Mouse (Mus musculus) liver, embryonic 13.5 days (tissue): ENCODE results near the gene Tnip1. TPM values are rescaled to one million over a fixed set of nuclear protein-coding genes. Genes with fewer than 3 reads are reported as not detected.

Experiments
- ATAC-seq: fragments of 200-750 bp; cut with Nextera tagmentation; 2 replicates; pipeline ENCODE4 v1.8.0; 2017; ENCODE audit warnings: low read depth, mild to moderate bottlenecking, moderate number of reproducible peaks, moderate library complexity
- DNase-seq: peaks from one replicate; pipeline ENCODE4 v3.0.0; 2022
- H3K27ac ChIP-seq: fragments of 300-500 bp; sonication (generic); 2 replicates; pipeline ENCODE4 v1.5.1; 2015; ENCODE audit warnings: moderate library complexity, mild to moderate bottlenecking, inconsistent platforms
- H3K27me3 ChIP-seq: fragments of 300-500 bp; sonication (generic); 2 replicates; pipeline ENCODE4 v1.6.1; 2015; ENCODE audit warnings: mild to moderate bottlenecking, inconsistent platforms
- H3K36me3 ChIP-seq: fragments of 300-500 bp; sonication (generic); 2 replicates; pipeline ENCODE4 v1.6.1; 2015; ENCODE audit warnings: mild to moderate bottlenecking, inconsistent platforms
- H3K4me1 ChIP-seq: fragments of 300-500 bp; sonication (generic); replicated peaks from 2 replicates; pipeline ENCODE4 v1.6.1; 2015; ENCODE audit warnings: inconsistent platforms
- H3K4me2 ChIP-seq: fragments of 300-500 bp; sonication (generic); 2 replicates; pipeline ENCODE4 v1.6.1; 2015; ENCODE audit warnings: inconsistent platforms, mild to moderate bottlenecking, moderate library complexity
- H3K4me3 ChIP-seq: fragments of 300-500 bp; sonication (generic); replicated peaks from 2 replicates; pipeline ENCODE4 v1.5.1; 2015; ENCODE audit warnings: mild to moderate bottlenecking, inconsistent platforms
- H3K9ac ChIP-seq: fragments of 300-500 bp; sonication (generic); 2 replicates; pipeline ENCODE4 v1.6.1; 2015; ENCODE audit warnings: mild to moderate bottlenecking, inconsistent platforms
- H3K9me3 ChIP-seq: fragments of 300-500 bp; sonication (generic); replicated peaks from 2 replicates; pipeline ENCODE4 v1.6.1; 2016; ENCODE audit warnings: inconsistent platforms
- WGBS: fragments of 180-500 bp; shearing (Covaris S2); methylation state at CpG from one replicate; pipeline ENCODE4 v1.1.7; 2015; ENCODE audit not compliant: insufficient replicate concordance; 5-methylcytosine and 5-hydroxymethylcytosine counted together
- polyA plus RNA-seq: library from polyadenylated mRNA; unstranded; fragments of >200 nt; fragmentation: Nextera tagmentation; extraction: Ambion mirVana; gene quantifications from 2 replicates; pipeline ENCODE4 v1.2.1, GENCODE M21; 2015

The Tnip1 gene
- polyA plus RNA-seq, 1 experiment from 2014 or later = 5.1 TPM

DNA sequence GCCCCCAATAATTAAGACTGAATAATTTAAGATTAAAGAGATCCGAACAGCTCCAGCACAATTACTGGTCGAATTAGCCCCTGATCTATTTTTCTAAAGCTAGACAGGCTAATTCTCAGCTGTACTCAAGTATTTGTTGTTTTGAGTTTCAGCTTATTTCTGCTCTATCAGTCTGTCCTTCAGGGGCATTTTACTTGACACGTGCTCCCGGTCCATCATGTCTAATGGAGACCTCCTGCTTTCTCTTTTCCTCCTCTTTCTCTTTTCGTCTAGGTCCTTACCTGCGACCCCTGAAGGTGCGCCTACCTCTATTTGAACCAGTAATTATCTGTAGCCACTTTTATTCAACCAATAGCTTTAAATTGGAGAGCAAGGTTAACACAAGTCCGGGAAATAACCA lies 8.0 kb downstream of the Tnip1 start:
- Histone ChIP-seq H3K4me1 (peaks cover 63% of the 10 kb centered on the region), H3K4me3 (peak overlapping the region; percentile 83; the same call in 1 of the 2 replicates), H3K27me3 (no peaks in the 10 kb centered on the region), H3K36me3 (no peaks in the 10 kb centered on the region), H3K27ac (no peak overlapping the region), H3K9ac (0 out of 2 replicates have a peak overlapping the region, but pooled peaks have one; percentile 85), H3K4me2 (peak overlapping the region; percentile 74), H3K9me3 (no peaks in the 10 kb centered on the region)
- ATAC-seq = no peak
- 79% methylated on average over 8 of the region's 8 CpGs for WGBS
- no peak for DNase-seq

DNA sequence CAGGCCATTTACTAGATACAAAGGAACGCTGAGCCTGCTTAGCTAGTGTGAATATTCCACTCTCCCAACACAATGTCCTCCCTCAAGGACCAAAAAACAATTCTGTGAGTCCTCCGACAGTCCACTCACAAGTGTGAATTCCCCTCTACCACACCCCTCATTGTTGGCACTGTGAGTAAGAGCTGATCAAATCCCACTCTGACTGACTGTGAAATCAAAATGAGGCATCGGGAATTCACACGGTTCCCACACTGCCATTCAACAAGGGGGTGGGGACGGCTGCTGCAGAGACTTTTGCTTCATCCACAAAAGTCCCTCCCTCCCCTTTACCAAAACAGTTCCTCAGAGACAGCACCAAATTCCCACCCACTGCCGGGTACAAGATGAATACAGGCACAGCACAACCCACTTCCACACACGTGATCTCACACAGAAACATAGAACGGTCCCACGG lies 8.7 kb downstream of the Tnip1 start:
- no peak for DNase-seq
- peaks cover 62% of the 10 kb centered on the region for H3K4me1 ChIP-seq
- H3K27me3 ChIP-seq = no peaks in the 10 kb centered on the region
- no peaks in the 10 kb centered on the region for H3K36me3 ChIP-seq
- ATAC-seq = no peak
- no peak overlapping the region for H3K27ac ChIP-seq
- no peaks in the 10 kb centered on the region for H3K9me3 ChIP-seq
- WGBS = 67% methylated on average over 9 of the region's 9 CpGs
- no peak overlapping the region for H3K9ac ChIP-seq
- H3K4me3 ChIP-seq = no peak overlapping the region
- peak overlapping the region; percentile 74; the same call in 1 of the 2 replicates for H3K4me2 ChIP-seq

DNA sequence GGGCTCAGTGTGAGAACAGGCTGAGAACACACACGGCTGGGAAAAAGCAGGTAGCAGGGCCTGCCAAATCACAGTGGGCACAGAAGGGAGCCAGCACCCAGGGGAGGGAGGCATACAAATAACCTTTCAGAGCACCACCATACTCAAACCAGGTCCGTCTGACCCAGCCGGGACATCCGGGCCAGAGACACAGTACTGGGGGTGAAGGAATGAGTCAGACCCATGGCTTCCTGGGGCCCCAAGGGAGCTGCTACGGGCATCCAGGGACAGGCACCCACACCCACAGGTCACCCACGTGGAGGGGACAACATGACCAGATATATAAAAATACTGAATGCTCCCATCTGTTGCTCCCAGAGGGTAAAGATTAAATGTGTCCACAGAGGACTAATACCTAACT lies 10.1 kb downstream of the Tnip1 start:
- H3K36me3 ChIP-seq = no peaks in the 10 kb centered on the region
- ATAC-seq (no peak), DNase-seq (no peak)
- 52% methylated on average over 6 of the region's 6 CpGs for WGBS
- peaks cover 49% of the 10 kb centered on the region for H3K4me1 ChIP-seq
- H3K9me3 ChIP-seq = no peaks in the 10 kb centered on the region
- no peak overlapping the region; the same call in 1 of the 2 replicates for H3K27ac ChIP-seq
- no peak overlapping the region for H3K9ac ChIP-seq
- H3K4me3 ChIP-seq = no peak overlapping the region
- no peak overlapping the region for H3K4me2 ChIP-seq
- no peaks in the 10 kb centered on the region for H3K27me3 ChIP-seq

DNA sequence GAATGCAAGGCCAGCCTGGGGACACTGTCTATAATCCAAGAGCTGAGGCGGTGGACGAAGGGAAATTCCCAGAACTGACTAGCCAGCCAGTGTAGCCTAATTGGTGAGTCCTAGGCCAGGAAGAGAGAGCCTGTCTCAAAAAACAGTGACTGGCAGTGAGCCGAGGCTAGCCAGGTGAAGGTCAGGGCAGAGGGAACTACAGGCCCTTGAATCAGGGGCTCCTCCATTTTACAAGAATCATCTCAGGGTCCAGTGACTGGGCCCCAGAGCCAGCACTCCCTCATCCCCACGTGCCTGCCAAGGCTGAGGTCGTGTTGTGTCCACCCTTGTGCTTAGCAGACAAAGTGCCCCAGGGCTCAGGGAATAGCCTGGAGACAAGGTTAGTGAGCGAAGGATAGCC lies 12.0 kb downstream of the Tnip1 start:
- H3K27me3 ChIP-seq = no peaks in the 10 kb centered on the region
- no peak for DNase-seq
- H3K4me1 ChIP-seq = peaks cover 34% of the 10 kb centered on the region
- H3K27ac ChIP-seq = no peak overlapping the region
- no peaks in the 10 kb centered on the region for H3K9me3 ChIP-seq
- no peak overlapping the region for H3K4me3 ChIP-seq
- no peaks in the 10 kb centered on the region; the same call in 1 of the 2 replicates for H3K36me3 ChIP-seq
- ATAC-seq = no peak
- H3K4me2 ChIP-seq = no peak overlapping the region
- H3K9ac ChIP-seq = no peak overlapping the region
- WGBS = 71% methylated on average over 6 of the region's 6 CpGs

DNA sequence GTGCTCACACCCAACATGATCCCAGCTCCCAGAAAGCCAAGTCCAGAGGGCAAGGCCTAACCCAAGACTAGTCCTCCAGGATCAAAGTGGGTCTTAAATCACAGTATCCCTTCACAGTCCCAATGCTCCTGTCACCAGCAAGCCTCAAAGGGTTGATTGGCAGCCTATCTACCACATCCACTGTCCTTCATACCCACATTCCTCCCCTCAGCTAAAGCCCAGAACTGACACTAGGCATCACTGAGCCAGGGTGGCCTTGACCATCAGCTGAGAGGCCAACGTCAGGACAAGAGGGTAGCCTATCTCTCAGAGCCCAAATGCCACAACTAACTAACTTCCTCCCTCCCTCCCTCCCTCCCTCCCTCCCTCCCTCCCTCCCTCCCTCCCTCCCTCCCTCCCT lies 13.0 kb downstream of the Tnip1 start:
- Histone ChIP-seq H3K36me3 (no peaks in the 10 kb centered on the region; the same call in 1 of the 2 replicates), H3K4me2 (no peak overlapping the region), H3K9ac (no peak overlapping the region), H3K9me3 (no peaks in the 10 kb centered on the region), H3K27me3 (no peaks in the 10 kb centered on the region), H3K27ac (no peak overlapping the region), H3K4me3 (no peak overlapping the region), H3K4me1 (peaks cover 26% of the 10 kb centered on the region)
- 8% methylated on average over 1 of the region's 1 CpGs for WGBS
- DNase-seq (no peak), ATAC-seq (no peak)

DNA sequence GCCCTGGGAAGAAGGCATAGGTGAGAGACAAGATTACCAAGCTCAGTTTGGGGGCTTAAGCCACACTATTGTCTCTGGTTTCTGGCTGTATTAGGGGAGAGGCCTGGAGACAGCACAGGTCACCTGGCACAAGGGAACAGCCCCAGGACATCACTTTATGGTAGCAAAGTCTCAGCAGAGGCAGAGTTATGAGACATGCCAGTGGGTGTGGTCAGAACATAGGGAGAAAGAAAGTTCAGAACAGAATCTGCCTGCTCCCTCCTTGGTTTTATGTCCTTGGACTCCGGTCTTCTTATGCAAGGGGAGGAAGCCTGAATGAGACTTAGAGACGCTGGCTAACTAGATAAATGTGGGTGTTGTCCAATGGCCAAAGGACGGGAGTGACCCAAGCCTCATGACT lies 18.0 kb downstream of the Tnip1 start:
- Histone ChIP-seq H3K4me3 (no peak overlapping the region), H3K27ac (no peak overlapping the region), H3K4me1 (no peaks in the 10 kb centered on the region; the same call in 1 of the 2 replicates), H3K9me3 (no peaks in the 10 kb centered on the region), H3K27me3 (no peaks in the 10 kb centered on the region), H3K9ac (no peak overlapping the region), H3K4me2 (no peak overlapping the region), H3K36me3 (no peaks in the 10 kb centered on the region; the same call in 1 of the 2 replicates)
- WGBS = 71% methylated on average over 3 of the region's 3 CpGs
- DNase-seq (no peak), ATAC-seq (no peak)

DNA sequence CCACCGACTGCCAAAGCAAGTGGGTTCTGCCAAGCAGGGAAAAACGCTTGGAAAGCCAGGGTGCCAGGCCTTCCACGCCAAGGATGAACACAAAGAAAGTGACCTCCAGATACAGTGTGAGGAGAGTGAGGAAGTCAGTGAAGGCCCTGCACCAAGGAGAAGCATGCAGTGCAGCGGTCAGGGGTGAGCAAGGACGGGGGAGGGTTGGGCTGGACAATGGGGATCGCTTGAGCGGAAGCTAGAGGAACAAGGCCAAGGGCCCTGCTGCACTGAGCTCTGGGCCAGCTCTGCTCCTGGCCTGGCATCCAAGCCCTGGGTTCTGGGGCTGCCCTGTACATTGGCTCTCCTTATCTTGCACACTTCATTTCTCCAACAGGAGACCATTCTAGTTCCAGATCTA lies 22.7 kb downstream of the Tnip1 start:
- Histone ChIP-seq H3K9ac (no peak overlapping the region), H3K4me1 (peaks cover 19% of the 10 kb centered on the region), H3K9me3 (no peaks in the 10 kb centered on the region), H3K4me2 (no peak overlapping the region), H3K27me3 (no peaks in the 10 kb centered on the region), H3K4me3 (no peak overlapping the region), H3K36me3 (0 out of 2 replicates have a peak, but pooled peaks cover 3% of the 10 kb centered on the region), H3K27ac (no peak overlapping the region)
- ATAC-seq = no peak
- WGBS = 63% methylated on average over 7 of the region's 7 CpGs
- no peak for DNase-seq

DNA sequence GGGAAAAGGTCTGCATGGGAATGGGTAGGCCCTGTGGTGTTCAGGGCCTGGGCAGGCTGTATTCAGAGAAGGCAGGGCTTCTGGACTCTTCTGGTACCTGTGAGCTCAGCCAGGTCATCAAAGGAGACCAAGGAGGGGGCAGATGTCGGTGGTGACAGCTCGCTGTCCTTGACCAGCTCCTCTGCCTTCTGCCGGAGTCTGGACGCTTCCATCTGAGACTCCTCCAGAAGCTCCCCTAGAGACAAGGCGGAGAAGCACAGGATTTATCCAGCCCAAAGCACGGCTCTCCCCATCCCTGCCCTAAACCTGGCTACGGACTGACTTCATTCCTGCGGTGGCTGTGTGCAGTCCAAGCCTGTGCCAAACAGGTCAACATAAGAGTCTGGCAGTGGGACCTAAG lies 23.2 kb downstream of the Tnip1 start:
- Histone ChIP-seq H3K4me1 (peaks cover 19% of the 10 kb centered on the region), H3K36me3 (0 out of 2 replicates have a peak, but pooled peaks cover 3% of the 10 kb centered on the region), H3K4me2 (no peak overlapping the region), H3K27ac (no peak overlapping the region), H3K9me3 (no peaks in the 10 kb centered on the region), H3K27me3 (no peaks in the 10 kb centered on the region), H3K4me3 (no peak overlapping the region), H3K9ac (no peak overlapping the region)
- DNase-seq (no peak), ATAC-seq (no peak)
- WGBS = 85% methylated on average over 8 of the region's 8 CpGs

DNA sequence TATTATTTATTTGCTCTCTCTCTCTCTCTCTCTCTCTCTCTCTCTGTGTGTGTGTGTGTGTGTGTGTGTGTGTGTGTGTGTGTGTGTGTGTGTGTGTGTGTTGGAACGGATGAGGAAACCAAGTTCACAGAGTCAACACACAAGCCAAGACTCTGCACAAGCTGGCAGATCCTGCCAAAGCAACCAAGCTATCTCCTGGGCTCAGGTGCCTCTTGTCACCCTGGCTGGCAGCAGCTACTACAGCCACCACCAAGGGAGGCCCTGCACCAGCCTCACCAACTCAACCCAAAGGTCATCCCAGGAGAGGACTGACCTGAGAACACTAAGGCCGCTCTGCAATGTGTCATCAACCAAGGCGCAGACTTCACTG lies 26.0 kb downstream of the Tnip1 start:
- no peak overlapping the region for H3K4me2 ChIP-seq
- no peak overlapping the region for H3K4me3 ChIP-seq
- peaks cover 19% of the 10 kb centered on the region for H3K4me1 ChIP-seq
- no peak for DNase-seq
- peaks cover 19% of the 10 kb centered on the region for H3K36me3 ChIP-seq
- H3K9me3 ChIP-seq = no peaks in the 10 kb centered on the region
- ATAC-seq = no peak
- no peaks in the 10 kb centered on the region for H3K27me3 ChIP-seq
- H3K27ac ChIP-seq = no peak overlapping the region
- no peak overlapping the region for H3K9ac ChIP-seq
- WGBS = 71% methylated on average over 2 of the region's 3 CpGs

DNA sequence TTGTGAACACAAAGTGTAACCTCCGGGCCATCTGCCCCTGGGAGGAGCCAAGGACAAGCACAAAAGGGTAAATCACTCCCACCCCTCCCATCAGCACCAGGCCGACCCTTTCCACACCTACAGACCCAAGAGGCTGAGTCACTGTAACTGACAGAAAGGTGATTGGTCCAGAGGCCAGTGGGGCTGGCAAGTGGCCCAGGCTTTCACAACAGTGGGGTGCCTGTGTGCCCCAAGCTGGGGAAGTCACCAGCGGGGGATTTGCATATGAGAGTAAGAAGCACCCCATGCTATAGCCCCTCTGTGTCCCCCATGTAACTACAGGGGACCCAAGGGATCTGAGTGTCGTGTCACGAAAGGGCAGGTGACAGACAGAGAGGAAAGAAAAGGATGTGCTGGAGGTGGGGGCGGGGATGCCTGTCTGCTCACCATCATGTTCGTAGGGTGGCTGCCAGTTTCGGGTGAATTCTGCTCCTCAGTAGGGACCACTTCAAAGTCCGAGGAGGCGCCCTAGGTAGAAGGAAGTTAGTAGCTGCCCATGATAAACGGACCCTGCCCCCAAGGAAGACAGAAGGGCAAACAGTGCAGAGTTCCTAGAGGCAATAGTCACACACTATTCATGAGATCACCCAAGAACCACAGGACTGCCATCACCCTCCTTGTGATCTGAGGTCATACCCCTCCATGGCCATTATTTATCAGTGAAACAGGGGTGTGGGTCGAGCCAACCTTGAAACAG lies 26.5 kb downstream of the Tnip1 start:
- peaks cover 20% of the 10 kb centered on the region for H3K36me3 ChIP-seq
- ATAC-seq (peak; percentile 41; the same call in 1 of the 2 replicates), DNase-seq (no peak)
- H3K4me1 ChIP-seq = peaks cover 19% of the 10 kb centered on the region
- 47% methylated on average over 12 of the region's 12 CpGs for WGBS
- H3K27ac ChIP-seq = no peak overlapping the region
- H3K4me3 ChIP-seq = no peak overlapping the region
- H3K27me3 ChIP-seq = no peaks in the 10 kb centered on the region
- H3K4me2 ChIP-seq = no peak overlapping the region
- no peak overlapping the region for H3K9ac ChIP-seq
- no peaks in the 10 kb centered on the region for H3K9me3 ChIP-seq

DNA sequence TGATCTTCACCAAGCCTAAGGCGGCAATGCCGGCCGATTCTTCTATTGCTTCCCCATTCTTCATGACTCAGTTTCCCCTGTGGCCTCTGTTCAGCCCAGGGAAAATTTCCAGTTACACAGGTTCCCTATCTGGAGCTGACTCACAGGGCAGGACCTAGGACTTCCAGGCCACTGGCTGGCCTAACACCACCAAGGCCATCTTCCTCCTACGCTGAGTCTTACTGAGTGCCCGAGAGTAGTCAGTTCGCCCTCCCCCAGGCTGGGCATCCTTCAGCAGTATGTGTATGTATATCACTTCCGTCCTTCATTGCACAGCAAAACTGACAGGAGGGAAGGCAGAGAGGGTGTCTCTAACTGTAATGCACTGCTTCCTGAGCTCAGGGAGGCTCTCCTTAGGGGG lies 28.5 kb downstream of the Tnip1 start:
- no peak overlapping the region for H3K4me3 ChIP-seq
- peaks cover 16% of the 10 kb centered on the region for H3K4me1 ChIP-seq
- 71% methylated on average over 7 of the region's 7 CpGs for WGBS
- no peak overlapping the region for H3K9ac ChIP-seq
- no peak overlapping the region for H3K27ac ChIP-seq
- ATAC-seq (no peak), DNase-seq (no peak)
- H3K4me2 ChIP-seq = no peak overlapping the region
- no peaks in the 10 kb centered on the region for H3K9me3 ChIP-seq
- H3K36me3 ChIP-seq = peaks cover 33% of the 10 kb centered on the region
- H3K27me3 ChIP-seq = no peaks in the 10 kb centered on the region

DNA sequence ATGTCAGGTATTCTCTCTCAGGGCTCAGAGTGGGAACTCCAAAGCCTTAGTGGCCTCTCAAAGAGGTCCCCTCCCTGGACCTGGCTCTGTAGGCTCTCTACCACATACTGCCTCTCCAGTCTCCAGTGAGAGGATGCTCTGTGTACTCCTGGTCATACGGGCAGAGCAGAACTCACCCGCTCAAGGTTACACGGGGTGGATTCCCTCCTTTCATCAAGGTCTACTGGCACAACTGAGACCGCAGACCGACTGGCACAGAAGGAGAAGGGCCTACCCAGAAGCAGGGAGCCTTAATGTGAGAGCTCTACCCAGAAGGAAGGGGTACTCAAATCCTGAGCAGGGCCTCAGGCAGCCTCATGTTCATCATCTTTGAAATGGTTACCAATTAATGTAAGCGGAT lies 30.2 kb downstream of the Tnip1 start:
- 85% methylated on average over 6 of the region's 6 CpGs for WGBS
- H3K4me3 ChIP-seq = no peak overlapping the region
- H3K36me3 ChIP-seq = peaks cover 43% of the 10 kb centered on the region
- H3K9ac ChIP-seq = no peak overlapping the region
- DNase-seq (no peak), ATAC-seq (no peak)
- H3K4me2 ChIP-seq = no peak overlapping the region
- no peak overlapping the region for H3K27ac ChIP-seq
- H3K9me3 ChIP-seq = no peaks in the 10 kb centered on the region
- peaks cover 13% of the 10 kb centered on the region for H3K4me1 ChIP-seq
- no peaks in the 10 kb centered on the region for H3K27me3 ChIP-seq
